Mouse (Mus musculus): ENCODE results near the gene Ptpro. TPM values are rescaled to one million over a fixed set of nuclear protein-coding genes. Genes with fewer than 3 reads are reported as not detected.

Gene Ptpro
- 2.8 and 5.5 TPM in 2 replicates for polyA plus RNA-seq (2012; rRNA removed)

GRCm38 (mm10) chr6:137252194-137252886 is at the start of gene Ptpro:
TSS of gene Ptpro (plus strand) at chr6:137252319.
- Histone ChIP-seq H3K4me1 (ENCODE audit: control insufficient read depth, insufficient read depth, low read length) (no peaks in the 10 kb centered on the region), H3K4me3 (replicated peaks; ENCODE audit: extremely low read depth, low read depth, low read length) (no peak within 1 kb of the TSS)
- 3% methylated on average over 53 of the region's 53 CpGs for WGBS
- no peak for TF ChIP-seq POLR2A (IDR thresholded peaks at IDR 0.05; ENCODE audit: borderline replicate concordance, extremely low read depth, low read depth, low read length)
- no peak for TF ChIP-seq CTCF (IDR thresholded peaks at IDR 0.05; ENCODE audit: insufficient read depth, low read length)
- no peak for DNase-seq

GRCm38 (mm10) chr6:137202661-137203060 is 49.5 kb upstream of the Ptpro start:
- H3K4me3 ChIP-seq (replicated peaks; ENCODE audit: extremely low read depth, low read depth, low read length), result no peak overlapping the region
- TF ChIP-seq POLR2A (IDR thresholded peaks at IDR 0.05; ENCODE audit: borderline replicate concordance, extremely low read depth, low read depth, low read length), result no peak
- no peak for TF ChIP-seq CTCF (IDR thresholded peaks at IDR 0.05; ENCODE audit: insufficient read depth, low read length)
- WGBS, result 85% methylated on average over 4 of the region's 4 CpGs
- DNase-seq, result no peak
- H3K4me1 ChIP-seq (ENCODE audit: control insufficient read depth, insufficient read depth, low read length), result no peaks in the 10 kb centered on the region

GRCm38 (mm10) chr6:137205662-137206400 is 46.3 kb upstream of the Ptpro start:
- TF ChIP-seq POLR2A (IDR thresholded peaks at IDR 0.05; ENCODE audit: borderline replicate concordance, extremely low read depth, low read depth, low read length), result no peak
- no peak for TF ChIP-seq CTCF (IDR thresholded peaks at IDR 0.05; ENCODE audit: insufficient read depth, low read length)
- Histone ChIP-seq H3K4me1 (ENCODE audit: control insufficient read depth, insufficient read depth, low read length) (no peaks in the 10 kb centered on the region), H3K4me3 (replicated peaks; ENCODE audit: extremely low read depth, low read depth, low read length) (no peak overlapping the region)
- DNase-seq, result no peak
- 48% methylated on average over 11 of the region's 11 CpGs for WGBS

GRCm38 (mm10) chr6:137207126-137207525 is 45.0 kb upstream of the Ptpro start:
- no peak for DNase-seq
- H3K4me3 ChIP-seq (replicated peaks; ENCODE audit: extremely low read depth, low read depth, low read length), result no peak overlapping the region
- WGBS, result 93% methylated on average over 6 of the region's 6 CpGs
- H3K4me1 ChIP-seq (ENCODE audit: control insufficient read depth, insufficient read depth, low read length), result no peaks in the 10 kb centered on the region
- TF ChIP-seq POLR2A (IDR thresholded peaks at IDR 0.05; ENCODE audit: borderline replicate concordance, extremely low read depth, low read depth, low read length) (no peak), CTCF (IDR thresholded peaks at IDR 0.05; ENCODE audit: insufficient read depth, low read length) (no peak)

GRCm38 (mm10) chr6:137209992-137210391 is 42.1 kb upstream of the Ptpro start:
- Histone ChIP-seq H3K4me1 (ENCODE audit: control insufficient read depth, insufficient read depth, low read length) (no peaks in the 10 kb centered on the region), H3K4me3 (replicated peaks; ENCODE audit: extremely low read depth, low read depth, low read length) (no peak overlapping the region)
- peak; percentile 4 for DNase-seq
- TF ChIP-seq CTCF (IDR thresholded peaks at IDR 0.05; ENCODE audit: insufficient read depth, low read length), result no peak
- TF ChIP-seq POLR2A (IDR thresholded peaks at IDR 0.05; ENCODE audit: borderline replicate concordance, extremely low read depth, low read depth, low read length), result no peak
- 61% methylated on average over 8 of the region's 8 CpGs for WGBS

- Histone ChIP-seq H3K4me1 (ENCODE audit: control insufficient read depth, insufficient read depth, low read length) (no peaks in the 10 kb centered on the region), H3K4me3 (replicated peaks; ENCODE audit: extremely low read depth, low read depth, low read length) (no peak overlapping the region)
- TF ChIP-seq CTCF (IDR thresholded peaks at IDR 0.05; ENCODE audit: insufficient read depth, low read length) (no peak), POLR2A (IDR thresholded peaks at IDR 0.05; ENCODE audit: borderline replicate concordance, extremely low read depth, low read depth, low read length) (no peak)
- WGBS, result 90% methylated on average over 10 of the region's 10 CpGs
- DNase-seq, result no peak
Measured at GRCm38 (mm10) chr6:137210991-137211390, 41.1 kb upstream of the Ptpro start.

GRCm38 (mm10) chr6:137211441-137211840 is 40.7 kb upstream of the Ptpro start:
- 46% methylated on average over 2 of the region's 2 CpGs for WGBS
- no peak overlapping the region for H3K4me3 ChIP-seq (replicated peaks; ENCODE audit: extremely low read depth, low read depth, low read length)
- DNase-seq, result no peak
- no peak for TF ChIP-seq CTCF (IDR thresholded peaks at IDR 0.05; ENCODE audit: insufficient read depth, low read length)
- no peak for TF ChIP-seq POLR2A (IDR thresholded peaks at IDR 0.05; ENCODE audit: borderline replicate concordance, extremely low read depth, low read depth, low read length)
- H3K4me1 ChIP-seq (ENCODE audit: control insufficient read depth, insufficient read depth, low read length), result no peaks in the 10 kb centered on the region

GRCm38 (mm10) chr6:137217841-137218463 is 34.2 kb upstream of the Ptpro start:
- no peak for TF ChIP-seq POLR2A (IDR thresholded peaks at IDR 0.05; ENCODE audit: borderline replicate concordance, extremely low read depth, low read depth, low read length)
- TF ChIP-seq CTCF (IDR thresholded peaks at IDR 0.05; ENCODE audit: insufficient read depth, low read length), result no peak
- no peaks in the 10 kb centered on the region for H3K4me1 ChIP-seq (ENCODE audit: control insufficient read depth, insufficient read depth, low read length)
- H3K4me3 ChIP-seq (replicated peaks; ENCODE audit: extremely low read depth, low read depth, low read length), result no peak overlapping the region
- WGBS, result 76% methylated on average over 8 of the region's 8 CpGs
- DNase-seq, result no peak

GRCm38 (mm10) chr6:137252887-137253242 is 746 bp downstream of the Ptpro start:
- no peak for DNase-seq
- H3K4me1 ChIP-seq (ENCODE audit: control insufficient read depth, insufficient read depth, low read length), result no peaks in the 10 kb centered on the region
- 3% methylated on average over 15 of the region's 15 CpGs for WGBS
- no peak overlapping the region for H3K4me3 ChIP-seq (replicated peaks; ENCODE audit: extremely low read depth, low read depth, low read length)
- TF ChIP-seq CTCF (IDR thresholded peaks at IDR 0.05; ENCODE audit: insufficient read depth, low read length) (no peak), POLR2A (IDR thresholded peaks at IDR 0.05; ENCODE audit: borderline replicate concordance, extremely low read depth, low read depth, low read length) (no peak)
